Mouse (Mus musculus): ENCODE results near the gene Artn.

Artn gene

DNA sequence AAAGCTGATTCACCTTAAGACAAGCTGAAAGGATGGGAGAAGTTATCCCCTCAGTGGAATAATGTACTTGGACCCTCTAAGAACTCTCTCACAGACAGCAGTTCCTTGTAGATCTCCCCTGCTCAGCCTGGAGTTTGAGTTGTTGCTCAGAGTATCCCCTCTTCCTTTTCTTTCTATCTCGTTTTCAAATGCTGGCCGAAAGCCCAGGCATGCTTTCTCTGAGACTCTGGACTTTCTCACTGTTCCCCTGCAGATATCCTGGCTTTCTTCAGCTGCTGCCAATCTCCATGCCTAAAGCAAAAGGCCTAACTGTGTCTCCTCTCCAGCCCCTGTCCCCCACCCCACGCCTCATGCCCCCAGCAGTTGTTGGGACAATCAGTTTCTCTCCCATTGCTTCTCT lies 11.3 kb downstream of the Artn start:
- peak; percentile 15 for DNase-seq

DNA sequence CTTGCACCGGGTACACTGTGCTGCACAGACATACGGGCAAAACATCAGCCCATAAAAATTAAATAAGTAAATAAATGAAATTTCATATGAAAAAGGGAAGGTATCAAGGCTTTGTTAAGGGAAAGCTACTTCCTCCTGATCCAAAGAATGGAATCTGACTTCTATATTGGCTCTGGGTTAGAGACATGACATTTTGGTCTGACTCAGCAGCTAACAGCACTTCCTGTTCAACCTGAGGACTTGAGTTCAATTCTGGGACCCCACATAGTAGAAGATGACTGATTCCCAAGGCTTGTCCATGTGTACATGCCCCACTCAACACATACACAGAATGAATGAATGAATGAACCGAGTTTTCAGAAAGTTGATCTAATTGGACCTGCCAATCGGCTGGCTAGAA lies 11.7 kb downstream of the Artn start:
- DNase-seq, result peak; percentile 8

DNA sequence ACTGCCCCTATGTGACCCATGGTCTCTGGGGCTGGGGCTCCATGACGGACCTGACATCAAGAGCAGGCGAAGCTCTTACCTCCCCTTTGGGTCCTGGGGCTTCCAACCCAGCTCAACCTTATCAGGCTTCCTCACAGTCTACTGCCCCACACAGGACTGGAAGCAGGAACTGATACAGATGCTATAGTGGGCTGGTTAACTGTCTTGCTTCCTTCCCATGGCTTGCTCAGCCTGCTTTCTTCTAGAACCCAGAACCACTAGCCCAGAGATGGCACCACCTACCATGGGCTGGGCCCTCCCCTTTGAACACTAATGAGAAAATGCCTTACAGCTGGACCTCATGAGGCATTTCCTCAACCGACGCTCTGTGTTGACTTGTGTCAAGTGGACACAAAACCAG lies 12.2 kb downstream of the Artn start:
- no peak for DNase-seq

DNA sequence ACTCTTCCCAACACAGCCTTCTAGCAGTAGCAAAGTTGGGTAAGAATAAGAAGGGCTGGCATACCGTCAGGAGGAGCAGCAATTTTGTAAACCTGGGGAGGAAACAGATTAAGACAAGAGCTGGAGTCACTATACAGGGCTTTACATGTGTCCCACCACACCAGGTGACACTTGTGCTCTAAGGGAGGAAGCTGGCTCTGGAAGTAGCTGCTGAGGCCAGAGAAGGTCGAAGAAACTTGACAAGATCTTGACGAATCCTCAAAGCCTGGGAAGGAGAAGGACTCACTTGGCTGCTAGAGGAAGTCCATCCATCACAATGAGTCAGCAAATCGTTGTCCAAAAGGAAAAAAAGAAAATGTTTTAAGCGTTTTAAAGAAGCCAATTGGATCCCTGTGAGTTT lies 13.2 kb downstream of the Artn start:
- peak; percentile 45 for DNase-seq

DNA sequence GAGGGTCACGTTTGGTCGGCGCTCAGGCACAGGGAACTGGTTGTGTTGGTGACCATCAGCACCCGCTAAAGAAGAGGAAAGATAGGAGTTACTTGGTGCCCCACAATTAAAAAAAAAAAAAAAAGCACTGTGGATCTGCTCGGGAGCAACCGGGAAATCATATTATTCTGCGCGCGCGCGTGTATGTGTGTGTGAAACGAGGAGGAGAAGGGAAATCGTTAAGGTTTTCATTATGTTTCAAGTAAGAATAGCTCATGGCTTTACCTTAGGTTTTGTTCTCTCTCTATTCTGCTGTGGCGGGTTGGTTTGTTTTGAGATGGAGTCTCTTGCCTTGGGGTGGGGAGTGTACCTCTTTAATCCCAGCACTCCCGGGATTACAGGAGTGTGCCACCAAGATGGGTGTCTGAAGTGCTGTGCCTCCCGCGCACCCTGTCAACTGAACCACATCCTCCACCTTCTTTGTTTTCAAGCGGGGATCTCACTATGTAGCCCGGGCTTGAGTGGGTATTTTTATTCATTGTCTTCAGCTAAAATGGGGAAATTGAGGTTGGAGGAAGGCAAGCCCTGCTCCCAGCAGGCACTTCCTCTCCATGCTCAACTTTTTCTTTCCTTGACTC lies 14.0 kb downstream of the Artn start:
- peak; percentile 53 for DNase-seq

DNA sequence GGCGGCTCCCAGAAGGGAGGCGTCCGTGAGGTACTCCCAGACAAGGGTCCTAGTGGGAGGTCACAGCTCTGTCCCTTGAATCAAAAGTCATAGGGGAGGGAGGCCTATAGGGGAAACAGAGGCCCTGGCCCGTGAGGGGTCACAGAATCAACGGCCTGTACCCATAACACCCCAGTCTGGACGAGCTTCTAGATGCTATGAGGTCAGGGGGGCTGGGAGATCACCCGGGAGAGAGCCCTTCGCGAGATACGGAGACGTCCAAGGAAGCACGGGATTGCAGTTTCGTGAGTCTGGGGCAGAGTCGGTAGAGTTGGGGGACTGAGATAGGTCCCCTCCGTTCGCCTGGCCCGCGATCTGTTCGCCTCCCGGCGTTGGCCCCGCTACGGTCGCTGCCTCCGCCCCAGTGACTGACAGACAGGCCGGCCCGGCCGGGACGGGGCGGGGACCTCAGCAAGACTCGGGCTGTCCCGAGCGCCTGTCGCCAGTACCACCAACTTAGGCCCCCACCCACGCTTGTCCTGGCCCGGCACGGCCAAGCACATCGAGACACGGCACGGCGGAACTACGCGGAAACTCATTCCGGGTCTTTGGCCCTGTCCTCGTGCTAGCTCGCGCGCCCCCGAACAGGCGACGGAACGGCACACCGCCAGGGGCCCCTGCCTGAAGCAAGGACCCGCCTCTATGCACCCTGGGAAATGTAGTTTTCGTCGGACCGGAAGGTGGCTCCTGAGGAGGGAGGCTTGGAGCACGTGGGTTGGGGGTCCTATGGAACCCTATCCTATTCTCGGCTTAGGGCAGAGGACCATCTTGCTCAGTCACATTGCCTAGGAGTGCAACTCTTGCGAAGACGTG lies 14.7 kb downstream of the Artn start, which contains the start of gene Ipo13:
TSS of gene Ipo13 (minus strand) at position 409 of the 852 bp plus-strand sequence.
- DNase-seq, result peak; percentile 95

DNA sequence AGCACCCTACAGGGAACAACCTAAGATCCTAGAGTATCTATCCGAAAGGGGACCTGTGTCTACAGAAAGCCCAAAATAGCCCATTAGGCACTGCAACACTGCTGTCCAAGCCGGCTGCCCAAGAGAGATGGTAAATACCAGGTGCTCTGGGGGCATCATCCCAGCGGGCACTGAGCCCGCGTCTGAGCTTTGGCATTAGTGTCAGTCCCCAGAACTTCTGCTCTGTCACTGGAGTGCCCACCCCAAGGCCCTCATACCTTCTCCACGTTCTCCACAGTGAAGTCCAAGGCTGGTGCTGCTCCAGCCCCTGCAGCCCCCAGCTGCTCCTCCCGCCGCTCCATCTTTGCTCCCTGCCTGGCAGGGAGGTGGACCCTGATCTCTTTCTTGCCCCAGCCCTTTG lies 15.5 kb downstream of the Artn start:
- DNase-seq, result peak; percentile 85

DNA sequence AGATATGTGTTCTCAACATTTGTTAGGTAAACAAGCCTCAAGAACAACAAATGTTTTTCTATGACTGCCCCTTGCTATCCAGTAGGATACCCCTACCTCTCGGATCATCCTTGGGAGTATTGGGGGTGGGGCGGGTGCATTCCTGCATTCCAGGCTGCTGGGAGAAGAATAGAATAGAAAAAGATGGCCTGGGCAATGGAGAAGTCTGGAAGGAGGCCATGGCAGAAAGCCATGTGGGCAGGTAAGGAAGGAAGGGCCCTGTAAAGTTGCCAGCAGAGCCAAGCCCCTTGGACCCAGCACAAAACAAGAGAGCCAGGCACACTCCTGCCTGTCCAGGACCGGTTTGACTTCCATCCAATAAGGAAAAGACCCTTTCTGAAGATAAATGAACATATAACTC lies 16.1 kb downstream of the Artn start:
- peak; percentile 90 for DNase-seq

DNA sequence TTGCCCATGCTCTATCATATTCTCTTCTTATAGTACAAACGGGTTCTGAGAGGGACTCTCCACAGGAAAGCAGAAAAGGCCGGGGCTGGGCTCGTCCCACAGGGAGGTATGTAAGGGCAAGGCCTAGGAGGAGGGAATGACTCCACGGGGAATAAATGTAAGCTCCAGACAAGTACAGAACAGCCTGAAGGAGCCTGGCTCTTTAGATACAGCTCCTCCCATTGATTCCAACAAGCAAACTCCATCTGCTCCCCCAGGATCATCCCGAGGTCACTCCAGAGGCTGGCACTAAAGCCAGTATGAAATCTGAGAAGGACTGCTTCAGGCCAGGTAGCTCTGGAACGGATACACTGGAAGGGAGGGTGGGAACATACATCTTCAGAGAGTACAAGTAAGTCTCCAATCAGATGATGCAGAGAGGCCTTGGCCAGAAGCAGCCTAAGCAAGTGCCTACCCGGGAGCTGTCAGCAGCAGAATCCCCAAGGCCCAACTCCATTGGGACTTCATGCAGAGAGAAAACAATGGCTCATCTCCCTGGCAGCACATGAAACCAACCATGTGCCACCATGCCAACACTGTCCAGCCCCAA lies 16.8 kb downstream of the Artn start:
- DNase-seq, result peak; percentile 77

DNA sequence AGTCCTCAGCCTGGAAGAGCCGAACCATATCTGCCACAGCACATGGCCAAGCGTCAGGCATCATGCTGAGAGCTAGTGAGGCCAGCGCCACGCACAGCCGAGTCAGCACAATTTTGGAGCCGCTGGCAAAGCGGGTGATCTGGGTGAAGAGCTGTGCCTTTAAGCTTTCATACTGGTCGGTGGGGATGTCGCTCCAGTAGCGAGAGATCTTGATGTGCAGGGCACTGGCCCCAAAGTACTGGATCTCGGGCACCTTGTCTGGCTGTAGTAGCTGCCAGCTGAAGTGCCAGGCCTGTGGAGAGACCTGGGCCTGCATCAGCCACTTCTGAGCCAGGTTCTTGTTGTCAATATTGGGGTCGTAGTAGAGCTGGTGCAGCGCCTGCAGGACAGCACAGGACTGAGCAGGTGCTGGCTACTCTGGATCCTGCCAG lies 17.4 kb downstream of the Artn start:
- peak; percentile 80 for DNase-seq

DNA sequence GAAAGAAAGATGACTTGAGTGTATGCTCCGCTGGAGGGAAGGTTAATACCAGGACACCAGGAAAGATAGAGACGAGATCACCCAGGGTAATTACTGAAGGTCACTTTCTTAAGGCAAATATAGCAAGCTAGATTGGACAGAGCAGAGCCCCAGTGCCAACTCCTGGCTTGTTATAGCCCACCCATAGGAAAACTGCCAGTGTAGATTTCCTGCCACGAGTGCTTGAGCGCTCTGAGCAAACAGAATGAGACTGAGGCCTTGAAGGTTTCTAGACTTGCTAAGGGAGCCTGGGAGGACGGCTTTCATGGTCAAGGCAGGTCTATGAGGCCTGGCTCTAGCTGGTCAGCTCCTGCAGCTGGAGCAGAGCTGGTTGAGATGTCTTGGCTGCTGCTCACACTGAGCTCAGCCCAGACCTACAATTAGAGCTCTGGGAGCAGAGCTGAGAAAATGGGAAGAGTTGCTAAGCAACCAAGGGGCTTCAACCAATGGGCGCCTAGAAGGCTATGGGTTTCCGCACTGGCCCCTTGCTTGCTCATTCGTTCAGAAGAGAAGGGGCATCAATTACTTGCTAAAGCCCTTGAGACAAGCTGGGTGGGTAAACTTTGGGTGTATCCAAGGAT lies 20.6 kb downstream of the Artn start:
- DNase-seq, result no peak

DNA sequence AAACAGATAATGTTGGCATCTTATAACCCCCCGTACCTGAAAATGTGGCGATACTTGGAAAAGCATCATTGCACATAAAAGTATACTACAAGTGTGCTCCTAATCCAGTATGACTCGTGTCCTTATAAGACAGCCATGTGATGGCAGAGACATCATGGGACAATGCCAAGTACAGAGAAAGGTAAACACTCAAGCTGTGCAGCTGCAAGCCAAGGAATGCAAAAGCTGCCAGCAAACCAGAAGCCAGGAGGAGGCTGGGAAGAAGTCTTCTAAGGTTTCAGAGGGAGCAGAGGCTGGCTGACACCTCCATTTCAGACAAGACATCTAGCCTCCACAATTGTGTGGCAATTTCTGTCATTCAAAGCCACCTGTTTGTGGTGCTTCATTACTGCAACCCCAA lies 23.4 kb downstream of the Artn start:
- DNase-seq, result peak; percentile 65

DNA sequence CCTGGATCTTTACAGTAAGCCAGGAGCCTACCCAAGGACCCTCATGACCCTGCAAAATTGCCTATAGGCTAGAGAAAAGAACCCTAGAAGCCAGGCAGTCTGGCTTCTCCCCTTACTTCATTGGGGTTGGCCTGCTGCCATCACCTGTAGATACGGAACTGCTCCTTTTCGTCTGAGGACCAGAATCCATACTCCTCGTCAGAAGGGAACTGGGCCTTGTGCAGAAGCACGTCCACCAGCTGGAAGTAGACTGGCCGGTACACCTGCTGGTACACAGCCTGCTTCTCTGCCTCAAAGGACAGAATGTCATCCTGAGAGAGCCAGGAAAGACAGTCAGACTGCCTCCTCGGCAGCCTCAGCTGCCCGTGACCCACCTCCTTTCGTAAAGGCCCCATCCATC lies 24.8 kb downstream of the Artn start:
- DNase-seq, result peak; percentile 67

DNA sequence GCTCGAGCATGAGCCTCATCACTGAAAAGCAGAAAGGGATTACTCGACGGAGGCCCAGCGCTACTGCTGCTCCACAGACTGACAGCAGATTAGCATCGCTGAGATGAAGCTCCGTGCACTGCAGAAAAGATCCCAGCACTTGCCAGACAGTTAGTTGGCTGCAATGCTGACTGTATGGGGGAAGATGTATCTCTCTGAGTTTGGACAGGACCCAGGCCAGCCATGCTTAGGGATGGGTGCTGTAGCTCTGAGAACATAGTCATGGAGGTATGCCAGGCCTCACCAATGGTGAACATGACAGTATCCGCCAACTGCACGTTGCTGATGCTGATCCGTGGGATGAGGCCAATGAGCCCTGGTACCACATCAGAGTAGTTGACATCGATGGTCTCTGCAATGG lies 25.5 kb downstream of the Artn start:
- peak; percentile 54 for DNase-seq

DNA sequence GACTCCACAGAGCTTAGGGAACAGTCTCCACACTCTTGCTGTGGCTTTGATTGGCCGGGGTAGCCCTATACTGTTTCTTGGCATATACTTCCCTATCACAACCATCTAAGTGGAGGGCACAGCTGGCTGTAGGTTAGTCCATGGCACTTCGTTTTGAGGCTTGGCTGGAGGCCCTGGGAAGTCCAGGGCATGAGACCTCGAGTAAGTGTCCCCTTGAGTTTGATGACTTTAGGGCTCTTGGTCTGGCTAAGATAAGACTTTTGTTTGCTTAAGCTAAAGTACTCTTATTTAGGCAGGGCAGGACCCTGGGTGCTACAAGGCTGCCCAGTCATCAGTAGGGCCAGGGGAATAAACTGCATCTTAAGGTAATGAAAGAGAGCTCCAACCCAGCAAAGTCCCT lies 31.5 kb downstream of the Artn start:
- DNase-seq, result no peak

DNA sequence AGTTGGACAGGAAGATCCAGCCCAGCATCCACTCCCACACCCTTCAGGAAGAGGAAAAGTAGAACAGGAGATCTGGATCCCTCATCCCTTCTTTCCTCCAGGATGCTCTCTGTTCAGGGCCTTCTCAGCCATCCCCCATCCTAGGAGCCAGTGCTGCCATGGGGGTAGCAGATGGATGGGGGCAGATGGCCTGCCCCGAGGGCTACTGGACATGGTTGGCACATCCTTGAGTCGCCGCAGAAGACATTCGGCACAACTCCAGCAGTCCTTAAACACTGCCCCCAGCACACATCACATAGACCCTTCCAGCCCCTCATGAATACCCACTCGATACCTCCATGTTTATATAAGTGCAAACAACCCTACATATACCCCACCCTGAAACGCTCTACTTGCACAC lies 33.5 kb downstream of the Artn start:
- peak; percentile 87 for DNase-seq

DNA sequence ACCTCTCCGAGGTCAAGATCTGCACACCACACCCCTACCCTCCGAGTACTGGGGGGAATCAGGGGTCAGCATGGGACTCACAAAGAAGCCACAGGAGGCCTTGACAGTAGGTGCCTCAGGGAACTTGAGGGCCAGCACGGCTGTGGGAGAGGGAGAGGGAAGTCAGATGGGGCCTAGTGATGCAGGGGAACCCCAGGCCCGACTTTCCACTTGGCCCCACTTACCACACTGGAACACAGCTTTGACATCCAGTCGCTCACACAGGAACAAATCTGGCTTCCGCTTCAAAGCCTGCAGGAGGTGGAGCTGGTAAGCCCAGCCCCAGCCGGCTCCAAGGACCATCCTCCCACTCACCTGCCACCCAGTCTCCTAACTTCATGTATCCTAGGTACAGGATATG lies 34.2 kb downstream of the Artn start:
- DNase-seq, result peak; percentile 56

DNA sequence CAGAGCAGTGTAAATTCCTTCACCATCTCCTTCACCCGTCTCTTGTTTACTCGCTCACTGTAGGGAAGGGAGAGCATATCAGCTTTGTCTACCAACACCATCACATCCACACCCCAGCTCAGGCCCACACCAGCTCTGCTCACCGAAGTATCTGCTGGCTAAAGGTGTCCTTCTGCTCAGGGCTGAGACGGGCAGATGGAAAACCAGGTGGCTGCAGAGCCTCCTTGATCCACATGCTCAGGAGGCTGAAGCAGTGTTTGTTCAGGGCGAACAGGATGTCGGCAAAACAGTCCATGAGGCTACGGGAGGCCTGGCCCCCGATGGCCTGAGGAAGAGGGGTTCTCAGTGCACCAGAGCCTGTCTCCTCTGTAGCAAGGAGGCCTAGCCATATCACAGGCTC lies 35.0 kb downstream of the Artn start:
- DNase-seq, result peak; percentile 72

DNA sequence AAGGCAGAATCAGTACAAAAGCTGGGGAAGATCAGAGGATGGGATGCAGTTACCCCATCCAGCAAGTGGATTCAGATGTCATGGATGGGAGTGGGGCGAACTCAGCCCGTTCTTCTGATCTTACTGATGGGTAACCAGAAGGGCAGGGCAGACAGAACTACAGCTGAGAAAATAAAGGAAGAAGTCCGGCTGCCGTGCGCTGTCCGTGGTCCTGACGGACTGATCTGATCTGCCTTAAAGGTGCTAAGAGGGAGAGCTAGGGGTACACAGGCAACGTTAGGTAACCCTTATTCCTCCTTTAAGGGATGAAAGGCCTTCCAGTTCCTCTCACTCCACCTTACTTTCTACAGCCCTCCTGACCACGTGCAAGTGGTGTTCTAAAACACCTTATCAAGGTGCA lies 36.2 kb downstream of the Artn start:
- no peak for DNase-seq

DNA sequence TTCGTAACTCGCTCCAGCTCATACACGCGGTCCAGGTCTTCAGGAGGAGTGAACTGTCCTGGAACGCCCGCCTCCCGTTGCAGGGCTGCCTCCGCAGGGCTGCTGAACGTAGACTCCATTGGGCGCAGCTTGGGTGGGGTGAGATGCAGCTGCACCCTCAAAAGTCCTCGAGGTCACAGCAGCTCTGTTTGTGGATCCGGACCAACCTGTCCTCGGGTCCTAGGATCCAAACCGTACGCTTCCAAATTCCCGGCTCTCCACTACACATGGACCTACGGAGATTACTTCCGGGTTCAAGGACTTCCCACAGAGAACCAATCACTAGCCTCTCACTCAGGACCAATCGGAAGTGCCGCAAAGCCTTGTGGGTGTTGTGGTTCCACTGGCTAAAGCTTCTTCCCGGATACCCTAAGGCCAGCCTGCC lies 37.8 kb downstream of the Artn start, which contains the start of gene Dph2:
TSS of gene Dph2 (minus strand) at position 295 of the 424 bp plus-strand sequence.
- peak; percentile 92 for DNase-seq

DNA sequence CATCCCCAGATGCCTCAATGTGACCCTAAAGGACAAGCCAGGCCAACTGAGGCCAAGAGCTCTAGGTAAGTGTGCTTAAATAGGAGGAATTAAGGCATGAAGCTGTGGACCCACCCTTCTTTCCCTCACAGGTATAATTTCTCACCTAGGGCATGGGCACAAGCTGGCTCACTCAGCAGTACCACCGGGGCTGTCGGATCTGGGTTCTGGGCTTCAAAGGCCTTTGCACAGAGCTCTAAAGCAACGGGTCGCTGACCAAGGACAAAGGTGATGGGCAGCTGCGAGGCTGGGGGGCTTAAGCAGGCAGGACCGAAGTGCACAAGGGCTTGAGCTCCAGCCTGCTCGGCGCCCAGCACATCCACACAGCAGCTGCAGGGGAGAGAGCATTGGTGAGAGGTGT lies 38.8 kb downstream of the Artn start:
- DNase-seq, result peak; percentile 50

DNA sequence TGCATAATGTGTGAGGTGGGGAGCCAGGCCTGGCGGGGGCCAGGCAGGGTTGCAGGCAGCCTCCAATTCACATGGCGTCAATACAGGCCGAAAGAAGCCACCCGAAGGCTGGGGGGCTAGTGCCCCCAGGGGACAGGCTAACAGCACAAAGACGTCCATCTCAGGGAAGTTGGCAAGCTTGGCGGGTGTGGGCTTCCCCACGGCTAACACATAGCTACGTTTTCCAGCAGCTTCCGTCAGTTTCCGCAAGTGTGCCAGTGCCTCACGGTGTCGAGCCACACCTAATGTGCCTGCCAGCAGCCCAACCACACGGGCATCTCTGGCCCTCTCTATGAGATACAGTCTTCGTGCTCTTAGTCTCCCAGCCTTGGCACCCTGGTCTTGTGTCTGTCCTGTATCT lies 39.5 kb downstream of the Artn start:
- peak; percentile 72 for DNase-seq

DNA sequence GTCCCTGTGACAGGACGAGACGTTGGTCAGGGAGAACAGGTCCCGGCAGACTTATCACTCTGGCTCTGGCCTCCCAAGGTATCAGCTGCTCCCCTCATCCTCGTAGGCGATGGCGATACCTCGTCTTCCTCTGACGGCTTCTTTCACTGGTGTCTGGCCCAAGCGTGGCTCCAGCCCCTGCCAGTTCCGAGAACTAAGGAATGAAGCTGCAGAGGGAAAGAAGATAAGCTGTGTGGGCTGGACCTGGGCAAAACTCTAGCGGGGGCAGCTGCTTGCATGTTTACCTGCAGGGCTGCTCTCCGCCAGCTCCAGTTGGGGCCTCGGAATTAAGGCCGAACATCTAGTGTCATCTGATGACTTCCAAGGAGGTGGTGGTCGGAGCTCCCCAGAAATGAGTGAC lies 40.1 kb downstream of the Artn start:
- DNase-seq, result peak; percentile 55

DNA sequence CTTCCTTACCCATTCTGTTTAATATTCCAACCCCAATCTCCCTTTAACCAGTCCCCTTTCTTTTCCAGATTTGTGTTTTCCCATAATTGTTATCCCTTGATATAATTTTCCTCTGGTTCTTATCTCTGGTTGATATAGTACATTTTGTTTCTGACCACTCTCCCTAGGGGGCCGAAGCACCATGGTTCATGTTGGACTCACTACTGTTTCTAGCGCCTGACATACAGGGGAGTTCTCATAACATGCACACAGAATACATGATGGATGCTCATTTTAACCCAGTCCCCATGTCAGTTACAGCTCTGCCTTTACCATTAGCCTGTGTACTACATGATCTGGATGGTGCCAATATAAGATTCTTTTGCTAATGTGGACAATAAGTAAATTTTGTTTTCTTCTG lies 41.6 kb downstream of the Artn start:
- DNase-seq, result peak; percentile 53
